Mouse (Mus musculus): ENCODE data around the gene Kif2b. TPM values are rescaled to one million over a fixed set of nuclear protein-coding genes. Genes with fewer than 3 reads are reported as not detected.

The Kif2b gene
- not detected in 2 replicates for polyA plus RNA-seq (2021; fragmentation: Nextera tagmentation)
- long read RNA-seq, experiment 1: 0 reads
- long read RNA-seq, experiment 2: 0 reads

GRCm38 (mm10) chr11:91577317-91577716 lies at the start of gene Kif2b:
Gene Kif2b, minus strand, starts transcription at chr11:91577558.

